Mouse (Mus musculus) liver, embryonic 11.5 days (tissue): ENCODE measurements around the gene Ddit4l. TPM values are rescaled to one million over a fixed set of nuclear protein-coding genes. Genes with fewer than 3 reads are reported as not detected.
A peak's percentile ranks its signal among the peaks of the same experiment; 100 is the strongest.

Experiments
- ATAC-seq: fragments of 200-750 bp; cut with Nextera tagmentation; replicated peaks from 2 replicates; pipeline ENCODE4 v1.8.0; 2017; ENCODE audit warnings: moderate number of reproducible peaks, mild to moderate bottlenecking, moderate TSS enrichment, moderate library complexity; ENCODE audit not compliant: low FRiP score
- DNase-seq: peaks from one replicate; pipeline ENCODE4 v3.0.0-alpha.2; 2017; ENCODE audit warnings: low spot score
- H3K27ac ChIP-seq: fragments of 300-500 bp; sonication (generic); 2 replicates; pipeline ENCODE4 v1.5.1; 2014; ENCODE audit warnings: mild to moderate bottlenecking, low read depth, low read length, control low read depth
- H3K27me3 ChIP-seq: fragments of 300-500 bp; sonication (generic); replicated peaks from 2 replicates; pipeline ENCODE4 v1.6.1; 2014; ENCODE audit warnings: low read length, mixed read lengths; ENCODE audit not compliant: control insufficient read depth, insufficient read depth
- H3K36me3 ChIP-seq: fragments of 300-500 bp; sonication (generic); 2 replicates; pipeline ENCODE4 v1.6.1; 2014; ENCODE audit warnings: mild to moderate bottlenecking, low read length, moderate library complexity, mixed read lengths; ENCODE audit not compliant: control insufficient read depth, insufficient read depth
- H3K4me1 ChIP-seq: fragments of 300-500 bp; sonication (generic); replicated peaks from 2 replicates; pipeline ENCODE4 v1.6.1; 2014; ENCODE audit warnings: low read length, mixed read lengths; ENCODE audit not compliant: control insufficient read depth, insufficient read depth
- H3K4me2 ChIP-seq: fragments of 300-500 bp; sonication (generic); 2 replicates; pipeline ENCODE4 v1.6.1; 2014; ENCODE audit warnings: mild to moderate bottlenecking, control low read depth, moderate library complexity
- H3K4me3 ChIP-seq: fragments of 300-500 bp; sonication (generic); 2 replicates; pipeline ENCODE4 v1.5.1; 2014; ENCODE audit warnings: low read depth, low read length, control low read depth
- H3K9ac ChIP-seq: fragments of 300-500 bp; sonication (generic); 2 replicates; pipeline ENCODE4 v1.6.1; 2014; ENCODE audit warnings: low read depth, low read length, control low read depth
- H3K9me3 ChIP-seq: fragments of 300-500 bp; sonication (generic); 2 replicates; pipeline ENCODE4 v1.6.1; 2016; ENCODE audit warnings: low read length, inconsistent platforms, mixed read lengths; ENCODE audit not compliant: control insufficient read depth
- WGBS: fragments of 180-500 bp; shearing (Covaris S2); extraction: QIAGEN DNeasy Blood & Tissue Kit; methylation state at CpG from one replicate; pipeline ENCODE4 v1.1.7; 2014; 5-methylcytosine and 5-hydroxymethylcytosine counted together
- polyA plus RNA-seq: library from polyadenylated mRNA; unstranded; fragments of >200 nt; fragmentation: Nextera tagmentation; extraction: Ambion mirVana; gene quantifications from 2 replicates; pipeline ENCODE4 v1.2.1, GENCODE M21; 2014

Ddit4l gene
- polyA plus RNA-seq, 1 experiment from 2014 or later, result 0.85 TPM

DNA sequence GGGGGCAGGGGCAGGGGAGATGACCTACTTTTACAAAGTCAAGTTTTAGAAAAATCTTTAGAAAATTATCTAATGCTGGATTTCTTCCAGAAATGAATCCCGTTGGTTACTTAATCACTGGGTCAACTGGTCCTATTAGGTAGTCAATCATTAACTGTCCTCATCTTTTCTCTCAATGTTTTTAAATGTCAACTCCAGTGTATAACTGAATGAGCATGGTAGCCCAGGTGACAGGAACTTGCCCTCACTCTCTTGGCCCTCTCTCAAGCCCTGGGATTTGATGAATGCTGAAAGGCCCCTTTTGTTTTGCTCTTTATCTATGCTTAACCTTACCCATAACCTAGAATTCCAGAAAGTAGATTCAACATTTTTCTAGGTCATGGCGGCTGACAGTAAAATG is 9.4 kb upstream of the Ddit4l start:
- no peaks in the 10 kb centered on the region for H3K27me3 ChIP-seq
- 78% methylated on average over 2 of the region's 2 CpGs for WGBS
- no peak overlapping the region for H3K4me3 ChIP-seq
- no peaks in the 10 kb centered on the region for H3K4me1 ChIP-seq
- no peaks in the 10 kb centered on the region for H3K36me3 ChIP-seq
- H3K27ac ChIP-seq, result no peak overlapping the region
- ATAC-seq, result no peak
- DNase-seq, result no peak
- H3K4me2 ChIP-seq, result no peak overlapping the region
- no peak overlapping the region for H3K9ac ChIP-seq
- no peaks in the 10 kb centered on the region for H3K9me3 ChIP-seq

DNA sequence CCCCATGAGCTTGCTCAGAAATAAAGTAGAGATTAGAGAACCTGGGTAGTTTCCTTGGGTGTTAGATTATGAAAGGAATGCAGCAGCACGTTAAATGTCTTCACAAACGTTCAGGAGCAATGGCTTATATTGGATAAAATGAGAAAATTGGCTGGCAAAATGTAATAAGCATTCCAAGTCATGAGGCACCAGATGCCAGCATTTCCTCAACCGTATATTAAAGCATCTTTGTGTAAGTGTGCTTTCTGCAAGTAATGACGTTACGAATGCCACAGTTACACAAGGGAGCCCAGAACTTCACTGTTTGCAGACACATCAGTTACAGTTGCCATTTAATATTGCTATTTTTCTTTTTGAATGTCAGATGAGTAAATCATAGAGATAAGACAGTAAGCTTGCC is 872 bp upstream of the Ddit4l start:
- H3K36me3 ChIP-seq, result no peaks in the 10 kb centered on the region
- no peak for ATAC-seq
- no peak overlapping the region for H3K4me3 ChIP-seq
- H3K9ac ChIP-seq, result no peak overlapping the region
- no peak overlapping the region for H3K27ac ChIP-seq
- H3K4me1 ChIP-seq, result peaks cover 3% of the 10 kb centered on the region; the same call in 1 of the 2 replicates
- WGBS, result 81% methylated on average over 5 of the region's 5 CpGs
- H3K4me2 ChIP-seq, result no peak overlapping the region
- peaks cover 17% of the 10 kb centered on the region for H3K27me3 ChIP-seq
- H3K9me3 ChIP-seq, result no peaks in the 10 kb centered on the region
- no peak for DNase-seq

DNA sequence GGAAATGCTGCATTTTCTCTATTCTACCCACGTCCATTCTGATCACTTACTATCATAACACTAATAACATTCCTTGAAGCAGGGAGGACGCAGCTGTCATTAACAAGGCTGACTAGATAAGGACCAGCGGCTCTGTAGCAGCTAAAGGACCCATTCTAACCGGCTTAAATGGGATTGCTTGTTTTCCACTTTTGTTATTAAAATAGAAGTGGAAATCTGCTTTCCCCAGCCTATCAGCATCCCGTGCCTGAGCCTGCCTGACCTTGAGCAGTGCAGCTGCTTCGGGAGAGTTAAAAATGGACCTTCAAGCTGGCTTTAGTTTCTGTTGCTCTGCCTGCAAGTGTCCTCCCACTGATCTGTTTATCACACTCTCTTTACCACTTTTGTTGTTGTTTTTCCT is 679 bp downstream of the Ddit4l start:
- DNase-seq, result no peak
- Histone ChIP-seq H3K27ac (no peak overlapping the region), H3K4me2 (no peak overlapping the region), H3K9me3 (no peaks in the 10 kb centered on the region), H3K4me3 (no peak overlapping the region), H3K4me1 (peaks cover 3% of the 10 kb centered on the region; the same call in 1 of the 2 replicates), H3K36me3 (no peaks in the 10 kb centered on the region), H3K9ac (no peak overlapping the region), H3K27me3 (peaks cover 17% of the 10 kb centered on the region)
- WGBS, result 33% methylated on average over 6 of the region's 6 CpGs
- ATAC-seq, result no peak

DNA sequence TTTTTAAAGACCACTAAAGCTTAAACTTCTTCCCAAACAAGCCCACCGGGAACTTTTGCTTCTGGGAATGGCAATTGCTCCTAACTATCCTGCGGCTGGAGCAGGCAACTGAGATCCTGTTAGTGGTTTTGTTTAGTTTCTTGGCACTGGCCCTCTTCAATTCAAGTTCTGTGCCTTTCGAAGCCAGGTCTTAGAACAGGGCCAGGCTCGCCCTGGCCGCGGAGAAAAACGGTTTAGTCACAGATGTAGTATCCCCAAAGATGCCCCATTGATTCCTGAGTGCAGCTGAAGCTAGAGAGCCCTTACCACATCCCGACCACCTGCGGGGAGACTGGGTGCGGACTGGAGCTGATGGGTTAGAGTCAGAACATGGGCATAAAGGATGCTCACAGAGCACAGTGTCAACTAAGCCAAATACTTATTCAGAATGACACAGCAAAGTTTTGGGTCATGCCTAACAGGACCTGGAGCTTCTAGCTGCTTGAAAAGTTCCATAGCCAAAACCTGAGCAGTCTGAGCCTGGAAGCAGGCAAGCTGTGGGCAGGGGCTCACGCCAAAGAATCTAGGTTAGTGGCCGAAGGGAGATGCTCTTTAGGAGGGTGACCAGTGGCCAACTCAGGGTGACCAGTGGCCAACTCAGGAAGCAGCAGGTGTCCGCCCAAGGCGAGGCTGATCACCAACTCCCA is 1.6 kb downstream of the Ddit4l start:
- Histone ChIP-seq H3K9me3 (no peaks in the 10 kb centered on the region), H3K27ac (no peak overlapping the region), H3K9ac (no peak overlapping the region), H3K4me1 (peaks cover 3% of the 10 kb centered on the region; the same call in 1 of the 2 replicates), H3K36me3 (no peaks in the 10 kb centered on the region), H3K27me3 (peaks cover 17% of the 10 kb centered on the region), H3K4me2 (peak overlapping the region; percentile 87), H3K4me3 (peak overlapping the region; percentile 53)
- ATAC-seq (0 out of 2 replicates have a peak, but pooled peaks have one; percentile 7), DNase-seq (no peak)
- 37% methylated on average over 14 of the region's 14 CpGs for WGBS

DNA sequence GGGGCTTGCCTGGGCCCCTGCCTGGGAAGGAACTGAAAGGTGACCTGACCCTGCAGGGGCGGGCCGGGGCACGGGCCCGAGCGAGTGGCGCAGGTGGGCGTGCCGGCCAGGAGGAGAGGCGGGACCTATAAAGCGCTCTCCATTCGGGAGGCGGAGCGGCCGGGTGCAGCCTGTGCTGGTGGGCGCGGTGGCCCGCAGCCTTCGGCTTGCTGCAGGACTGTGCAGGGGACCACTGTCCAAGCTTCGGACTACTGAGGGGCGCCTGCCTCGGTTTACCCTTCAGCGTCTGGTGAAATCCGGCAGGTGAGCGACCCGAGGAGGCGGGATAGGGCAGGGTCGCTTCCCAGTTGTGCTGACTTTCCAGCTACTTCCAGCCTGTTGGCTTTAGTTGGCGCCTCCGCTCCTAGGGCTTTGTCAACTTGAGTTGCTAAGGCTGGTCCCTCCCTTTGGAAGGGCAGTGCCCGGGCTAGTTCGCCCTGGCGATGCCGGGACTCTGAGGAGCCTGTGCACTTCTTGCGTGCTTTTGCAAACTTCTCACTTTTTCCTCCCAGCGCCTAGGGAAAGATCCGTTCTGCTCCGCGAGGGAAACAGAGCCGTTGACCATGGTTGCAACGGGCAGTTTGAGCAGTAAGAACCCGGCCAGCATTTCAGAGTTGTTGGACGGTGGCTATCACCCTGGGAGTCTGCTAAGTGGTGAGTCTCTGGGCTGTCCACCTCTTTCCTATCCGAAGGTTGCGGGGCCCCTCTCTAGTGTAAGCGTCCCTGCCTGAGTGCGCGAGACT is 2.4 kb downstream of the Ddit4l start:
- H3K9ac ChIP-seq, result no peak overlapping the region; the same call in 1 of the 2 replicates
- H3K4me1 ChIP-seq, result peaks cover 3% of the 10 kb centered on the region; the same call in 1 of the 2 replicates
- ATAC-seq, result peak; percentile 90
- H3K9me3 ChIP-seq, result no peaks in the 10 kb centered on the region
- H3K27ac ChIP-seq, result no peak overlapping the region
- 1% methylated on average over 47 of the region's 47 CpGs for WGBS
- H3K27me3 ChIP-seq, result peaks cover 17% of the 10 kb centered on the region
- peak; percentile 69 for DNase-seq
- peak overlapping the region; percentile 53 for H3K4me3 ChIP-seq
- peak overlapping the region; percentile 87 for H3K4me2 ChIP-seq
- H3K36me3 ChIP-seq, result no peaks in the 10 kb centered on the region

DNA sequence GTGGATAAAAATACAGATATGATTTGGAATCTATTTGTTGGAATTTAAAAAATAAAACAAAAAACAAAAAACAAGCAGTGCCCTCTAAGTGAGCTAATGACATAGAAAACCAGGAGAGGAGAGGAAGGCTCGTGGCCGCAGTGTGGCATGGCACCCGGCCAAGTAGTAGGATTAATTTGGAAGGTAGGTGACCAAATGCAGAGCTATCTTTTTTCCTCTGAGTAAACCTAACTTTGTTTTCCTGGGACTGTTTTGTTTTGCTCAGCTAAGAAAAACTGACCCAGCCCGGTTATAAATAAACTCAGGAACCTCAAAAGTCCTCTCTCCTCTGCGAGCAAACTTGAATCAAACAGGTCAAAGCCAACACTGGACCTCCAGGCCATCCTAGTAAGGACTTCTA is 3.6 kb downstream of the Ddit4l start:
- H3K4me3 ChIP-seq, result no peak overlapping the region
- WGBS, result 83% methylated on average over 5 of the region's 5 CpGs
- no peak for ATAC-seq
- H3K36me3 ChIP-seq, result no peaks in the 10 kb centered on the region
- H3K27me3 ChIP-seq, result peaks cover 17% of the 10 kb centered on the region
- peaks cover 3% of the 10 kb centered on the region; the same call in 1 of the 2 replicates for H3K4me1 ChIP-seq
- H3K4me2 ChIP-seq, result no peak overlapping the region
- no peaks in the 10 kb centered on the region for H3K9me3 ChIP-seq
- no peak for DNase-seq
- H3K9ac ChIP-seq, result no peak overlapping the region
- H3K27ac ChIP-seq, result no peak overlapping the region

DNA sequence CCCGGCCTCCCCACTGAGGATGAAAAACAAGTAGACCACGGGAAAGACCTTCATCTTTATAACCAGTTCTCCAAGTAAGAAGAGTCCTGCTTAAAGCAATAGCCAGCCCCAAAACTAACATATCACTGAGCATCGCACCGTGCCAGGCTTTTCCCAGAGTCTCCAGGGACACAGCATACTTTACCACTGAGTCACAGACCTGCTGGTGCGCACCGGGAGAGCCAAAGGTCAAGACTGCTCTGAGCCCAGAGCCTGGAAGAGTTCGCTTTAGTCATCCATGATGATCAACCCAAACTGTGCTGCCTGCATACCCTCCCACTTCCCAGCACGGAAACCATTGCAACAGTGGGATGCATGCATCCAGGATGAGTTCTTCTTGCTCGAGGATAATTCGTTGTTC is 12.3 kb downstream of the Ddit4l start:
- ATAC-seq, result no peak
- Histone ChIP-seq H3K27me3 (no peaks in the 10 kb centered on the region), H3K4me2 (no peak overlapping the region), H3K4me1 (no peaks in the 10 kb centered on the region), H3K9me3 (no peaks in the 10 kb centered on the region), H3K4me3 (no peak overlapping the region), H3K27ac (no peak overlapping the region), H3K36me3 (no peaks in the 10 kb centered on the region), H3K9ac (no peak overlapping the region)
- no peak for DNase-seq
- WGBS, result 80% methylated on average over 10 of the region's 10 CpGs

DNA sequence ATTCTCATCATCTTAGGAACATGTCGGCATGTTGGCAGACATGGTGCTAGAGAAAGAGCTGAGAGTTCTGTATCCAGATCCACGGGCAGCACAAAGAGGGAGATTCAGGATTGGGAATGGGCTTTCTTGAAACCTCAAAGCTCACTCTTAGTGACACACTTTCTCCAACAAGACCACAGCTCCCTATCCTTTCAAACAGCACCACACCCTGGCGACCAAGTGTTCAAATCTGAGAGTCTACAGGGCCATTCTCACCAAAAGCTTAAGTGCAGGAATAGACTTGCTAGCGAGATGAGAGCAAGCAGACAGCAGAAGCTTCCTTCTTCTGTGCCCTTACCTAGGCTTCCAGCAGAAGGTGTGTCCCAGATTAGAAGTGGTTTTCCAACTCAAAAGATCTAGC is 15.2 kb downstream of the Ddit4l start:
- H3K9me3 ChIP-seq, result no peaks in the 10 kb centered on the region
- DNase-seq (no peak), ATAC-seq (no peak)
- H3K27ac ChIP-seq, result no peak overlapping the region
- no peaks in the 10 kb centered on the region for H3K27me3 ChIP-seq
- WGBS, result 69% methylated on average over 4 of the region's 4 CpGs
- no peak overlapping the region for H3K9ac ChIP-seq
- H3K4me3 ChIP-seq, result no peak overlapping the region
- no peak overlapping the region for H3K4me2 ChIP-seq
- H3K4me1 ChIP-seq, result no peaks in the 10 kb centered on the region
- H3K36me3 ChIP-seq, result no peaks in the 10 kb centered on the region
